Mouse (Mus musculus) lung, postnatal 0 days (tissue): ENCODE measurements around the gene Cdiptos.

ENCODE experiments used
- CTCF ChIP-seq: IDR thresholded peaks from 2 replicates; pipeline ENCODE4 v1.5.1; 2016; ENCODE audit warnings: antibody characterized with exemption, mild to moderate bottlenecking
- EP300 ChIP-seq: IDR thresholded peaks from 2 replicates; pipeline ENCODE4 v1.6.1; 2016; ENCODE audit warnings: antibody characterized with exemption, mild to moderate bottlenecking, control low read depth

DNA sequence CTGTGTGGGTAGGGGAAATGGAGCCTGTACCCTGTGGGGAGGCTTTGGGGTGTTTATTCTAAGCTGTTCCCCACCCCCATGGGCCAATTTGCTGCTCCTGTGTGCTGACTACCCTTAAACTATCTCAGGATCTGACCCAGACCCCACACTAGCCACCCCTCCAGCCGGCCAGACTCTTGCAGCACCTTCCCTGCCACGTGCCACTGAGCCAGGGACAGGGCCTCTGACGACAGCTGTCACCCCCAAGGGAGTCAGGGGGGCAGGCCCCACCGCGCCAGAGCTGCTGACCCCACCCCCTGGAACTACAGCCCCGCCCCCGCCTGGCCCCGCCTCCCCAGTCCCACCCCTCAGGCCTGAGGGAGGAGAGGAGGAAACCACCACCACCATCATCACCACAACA, 23.3 kb downstream of the Cdiptos start:
- TF ChIP-seq CTCF = no peak
- no peak for TF ChIP-seq EP300
